Mouse (Mus musculus) spleen, adult 2 months (tissue): ENCODE data around the gene Tpr. TPM values are rescaled to one million over a fixed set of nuclear protein-coding genes. Genes with fewer than 3 reads are reported as not detected.

Experiments used
- DNase-seq, 2 experiments: peaks; one replicate each; pipeline versions ENCODE4 v3.0.0 to v3.0.0-alpha.2; 2012 to 2021; ENCODE audit warnings: low spot score in 2 of 2, low read depth in 1 of 2
- H3K27ac ChIP-seq: fragments of 200-500 bp; 2 replicates; pipeline ENCODE4 v1.5.1; 2012; ENCODE audit warnings: low read length, inconsistent platforms; ENCODE audit not compliant: insufficient read depth
- H3K27me3 ChIP-seq: fragments of 200-500 bp; 2 replicates; pipeline ENCODE4 v1.6.1; 2012; ENCODE audit warnings: mild to moderate bottlenecking, moderate library complexity, low read length, inconsistent platforms; ENCODE audit not compliant: control insufficient read depth, insufficient read depth
- H3K36me3 ChIP-seq: fragments of 200-500 bp; 2 replicates; pipeline ENCODE4 v1.6.1; 2012; ENCODE audit warnings: mild to moderate bottlenecking, low read length, inconsistent platforms; ENCODE audit not compliant: control insufficient read depth, insufficient read depth
- H3K4me1 ChIP-seq: fragments of 200-500 bp; 2 replicates; pipeline ENCODE4 v1.6.1; 2011; ENCODE audit warnings: inconsistent platforms; ENCODE audit not compliant: control insufficient read depth, insufficient read depth, insufficient read length
- H3K4me3 ChIP-seq: fragments of 200-500 bp; 2 replicates; pipeline ENCODE4 v1.5.1; 2011; ENCODE audit warnings: mild to moderate bottlenecking, inconsistent platforms; ENCODE audit not compliant: insufficient read depth, insufficient read length; ENCODE audit errors: extremely low read depth
- CTCF ChIP-seq: fragments of 200-500 bp; IDR thresholded peaks from 2 replicates; pipeline ENCODE4 v1.5.1; 2011; ENCODE audit warnings: mild to moderate bottlenecking, inconsistent platforms; ENCODE audit not compliant: insufficient read depth, insufficient read length, insufficient replicate concordance; ENCODE audit errors: extremely low read depth
- POLR2A ChIP-seq: fragments of 200-500 bp; IDR thresholded peaks from 2 replicates; pipeline ENCODE4 v1.6.1; 2011; ENCODE audit warnings: low read depth, low read length, inconsistent platforms
- WGBS: fragments of 180-500 bp; shearing (Covaris S2); methylation state at CpG from one replicate; pipeline ENCODE4 v1.1.7; 2018; 5-methylcytosine and 5-hydroxymethylcytosine counted together
- polyA plus RNA-seq: library from polyadenylated mRNA; depleted of rRNA; stranded (reverse); fragments of >200 nt; gene quantifications from 2 replicates; pipeline ENCODE4 v1.2.3, GENCODE M21; 2012

Gene Tpr
- polyA plus RNA-seq, 1 experiment: 49.3 TPM

DNA sequence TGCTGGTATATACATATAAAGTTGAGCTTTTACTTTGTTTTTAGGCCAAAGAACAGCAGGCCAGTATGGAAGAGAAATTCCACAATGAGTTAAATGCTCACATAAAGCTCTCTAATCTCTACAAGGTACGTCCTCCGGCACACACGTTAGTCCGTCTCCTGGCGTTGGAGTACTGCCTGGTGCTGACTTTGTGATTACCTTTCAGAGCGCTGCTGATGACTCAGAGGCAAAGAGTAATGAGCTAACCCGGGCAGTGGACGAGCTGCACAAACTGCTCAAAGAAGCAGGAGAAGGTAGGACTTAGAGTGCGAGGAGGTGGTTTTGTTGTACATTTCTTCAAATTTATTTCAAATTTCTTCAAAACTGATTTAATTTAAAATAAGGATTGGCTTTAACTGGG is 14.6 kb downstream of the Tpr start:
- Histone ChIP-seq H3K36me3 (peaks cover 44% of the 10 kb centered on the region), H3K27ac (no peak overlapping the region), H3K27me3 (no peaks in the 10 kb centered on the region), H3K4me3 (no peak overlapping the region), H3K4me1 (no peaks in the 10 kb centered on the region)
- no peak for TF ChIP-seq CTCF
- TF ChIP-seq POLR2A: no peak
- WGBS: 93% methylated on average over 9 of the region's 9 CpGs
- no peak for DNase-seq

DNA sequence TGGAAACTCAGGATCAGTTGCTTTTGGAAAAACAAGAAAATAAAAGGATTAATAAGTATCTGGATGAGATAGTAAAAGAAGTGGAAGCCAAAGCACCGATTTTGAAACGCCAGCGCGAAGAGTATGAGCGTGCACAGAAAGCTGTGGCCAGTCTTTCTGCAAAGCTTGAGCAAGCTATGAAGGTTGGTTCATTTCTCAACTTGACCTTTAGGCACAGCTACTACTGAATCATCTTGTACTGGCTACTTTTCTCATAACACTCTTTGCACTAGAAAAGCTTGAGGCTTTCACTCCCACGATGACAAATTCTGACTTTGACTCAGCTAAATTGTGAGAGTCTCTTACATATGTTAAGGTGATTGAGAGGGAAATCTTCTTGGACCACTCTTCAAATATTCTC is 17.4 kb downstream of the Tpr start:
- no peak for DNase-seq
- Histone ChIP-seq H3K27me3 (no peaks in the 10 kb centered on the region), H3K36me3 (peaks cover 49% of the 10 kb centered on the region), H3K27ac (no peak overlapping the region), H3K4me1 (no peaks in the 10 kb centered on the region), H3K4me3 (no peak overlapping the region)
- TF ChIP-seq CTCF (no peak), POLR2A (no peak)
- 98% methylated on average over 6 of the region's 6 CpGs for WGBS

DNA sequence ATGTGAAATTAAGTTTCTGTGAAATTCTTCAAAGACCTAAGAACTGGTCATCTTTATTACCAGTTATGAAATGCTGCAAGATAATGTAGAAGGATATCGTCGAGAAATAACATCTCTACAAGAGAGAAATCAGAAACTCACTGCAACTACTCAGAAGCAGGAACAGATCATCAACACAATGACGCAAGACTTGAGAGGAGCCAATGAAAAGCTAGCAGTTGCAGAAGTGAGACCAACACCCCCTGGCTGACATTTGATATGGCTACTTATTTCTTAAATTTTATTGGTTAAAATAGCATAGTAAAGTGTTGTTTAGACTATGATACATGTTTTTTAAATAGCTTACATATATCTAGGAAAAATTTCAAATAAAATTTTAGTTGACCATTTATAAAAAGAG is 23.4 kb downstream of the Tpr start:
- no peak for DNase-seq
- no peak overlapping the region for H3K27ac ChIP-seq
- no peaks in the 10 kb centered on the region for H3K4me1 ChIP-seq
- peaks cover 53% of the 10 kb centered on the region for H3K36me3 ChIP-seq
- H3K4me3 ChIP-seq: no peak overlapping the region
- 91% methylated on average over 3 of the region's 3 CpGs for WGBS
- TF ChIP-seq POLR2A (no peak), CTCF (no peak)
- no peaks in the 10 kb centered on the region for H3K27me3 ChIP-seq

DNA sequence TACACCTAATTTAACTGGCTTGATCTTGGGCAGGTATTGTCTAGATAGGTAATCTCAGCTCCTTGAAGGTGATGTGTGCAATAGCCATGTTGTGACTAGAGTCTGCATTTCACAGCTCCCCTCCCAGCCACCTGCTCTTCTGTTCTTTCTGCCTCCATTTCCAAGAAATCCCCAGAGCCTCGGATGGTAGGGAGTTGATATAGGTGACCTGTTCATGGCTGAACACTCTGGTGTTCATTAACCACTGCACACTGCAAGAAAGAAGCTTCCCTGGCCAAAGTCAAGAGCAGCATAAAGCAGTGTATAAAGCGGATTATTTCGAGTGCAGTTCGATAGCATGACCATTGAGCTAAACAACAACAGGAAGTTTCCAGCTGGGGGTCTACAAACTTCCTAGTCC is 25.8 kb downstream of the Tpr start:
- H3K27ac ChIP-seq: no peak overlapping the region
- H3K27me3 ChIP-seq: no peaks in the 10 kb centered on the region
- H3K4me3 ChIP-seq: no peak overlapping the region
- H3K36me3 ChIP-seq: peaks cover 51% of the 10 kb centered on the region
- H3K4me1 ChIP-seq: no peaks in the 10 kb centered on the region
- no peak for DNase-seq
- no peak for TF ChIP-seq POLR2A
- no peak for TF ChIP-seq CTCF
- 92% methylated on average over 4 of the region's 4 CpGs for WGBS

GRCm38 (mm10) chr1:150425665-150426064 is 33.0 kb downstream of the Tpr start:
- Histone ChIP-seq H3K4me3 (no peak overlapping the region), H3K36me3 (peaks cover 45% of the 10 kb centered on the region), H3K27ac (no peak overlapping the region), H3K27me3 (no peaks in the 10 kb centered on the region), H3K4me1 (no peaks in the 10 kb centered on the region)
- no peak for DNase-seq
- WGBS: 81% methylated on average over 9 of the region's 9 CpGs
- no peak for TF ChIP-seq POLR2A
- no peak for TF ChIP-seq CTCF

GRCm38 (mm10) chr1:150426216-150426615 is 33.6 kb downstream of the Tpr start:
- TF ChIP-seq POLR2A: no peak
- peaks cover 48% of the 10 kb centered on the region for H3K36me3 ChIP-seq
- H3K27ac ChIP-seq: no peak overlapping the region
- no peaks in the 10 kb centered on the region for H3K4me1 ChIP-seq
- no peak for DNase-seq
- H3K4me3 ChIP-seq: no peak overlapping the region
- WGBS: 69% methylated on average over 3 of the region's 3 CpGs
- no peaks in the 10 kb centered on the region for H3K27me3 ChIP-seq

GRCm38 (mm10) chr1:150438641-150439040 is 46.0 kb downstream of the Tpr start:
- no peak for TF ChIP-seq CTCF
- TF ChIP-seq POLR2A: no peak
- Histone ChIP-seq H3K27me3 (no peaks in the 10 kb centered on the region), H3K4me3 (no peak overlapping the region), H3K4me1 (no peaks in the 10 kb centered on the region), H3K27ac (no peak overlapping the region), H3K36me3 (peaks cover 46% of the 10 kb centered on the region)
- WGBS: 92% methylated on average over 3 of the region's 3 CpGs
- no peak for DNase-seq

DNA sequence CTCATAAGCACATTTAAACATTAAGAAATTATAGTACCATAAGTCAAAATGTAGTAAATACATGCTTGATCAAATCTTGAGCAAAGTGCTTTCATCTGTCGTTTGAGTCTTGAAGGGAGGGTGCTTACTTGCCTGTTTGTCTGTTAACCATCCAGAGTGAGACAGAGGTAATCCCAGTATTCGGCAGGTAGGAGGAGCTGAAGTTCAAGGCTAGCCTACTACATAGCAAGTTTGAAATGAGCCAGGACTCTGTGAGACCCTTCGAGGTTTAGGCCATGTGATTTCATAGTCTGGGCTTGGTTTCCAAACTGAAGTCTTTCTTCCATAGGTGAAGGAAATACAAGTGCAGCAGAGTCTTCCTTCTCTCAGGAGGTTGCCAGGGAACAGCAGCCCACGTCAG is 49.1 kb downstream of the Tpr start:
- no peak for TF ChIP-seq CTCF
- TF ChIP-seq POLR2A: no peak

More for the DNA sequence above, 49.1 kb downstream of the Tpr start:
- DNase-seq: no peak
- H3K36me3 ChIP-seq: peaks cover 44% of the 10 kb centered on the region
- H3K4me1 ChIP-seq: no peaks in the 10 kb centered on the region
- 83% methylated on average over 4 of the region's 4 CpGs for WGBS
- no peak overlapping the region for H3K4me3 ChIP-seq
- H3K27me3 ChIP-seq: no peaks in the 10 kb centered on the region
- no peak overlapping the region for H3K27ac ChIP-seq
